Comparison of ENCODE assay signal across 7 mouse cellular contexts in the genomic region with DNA sequence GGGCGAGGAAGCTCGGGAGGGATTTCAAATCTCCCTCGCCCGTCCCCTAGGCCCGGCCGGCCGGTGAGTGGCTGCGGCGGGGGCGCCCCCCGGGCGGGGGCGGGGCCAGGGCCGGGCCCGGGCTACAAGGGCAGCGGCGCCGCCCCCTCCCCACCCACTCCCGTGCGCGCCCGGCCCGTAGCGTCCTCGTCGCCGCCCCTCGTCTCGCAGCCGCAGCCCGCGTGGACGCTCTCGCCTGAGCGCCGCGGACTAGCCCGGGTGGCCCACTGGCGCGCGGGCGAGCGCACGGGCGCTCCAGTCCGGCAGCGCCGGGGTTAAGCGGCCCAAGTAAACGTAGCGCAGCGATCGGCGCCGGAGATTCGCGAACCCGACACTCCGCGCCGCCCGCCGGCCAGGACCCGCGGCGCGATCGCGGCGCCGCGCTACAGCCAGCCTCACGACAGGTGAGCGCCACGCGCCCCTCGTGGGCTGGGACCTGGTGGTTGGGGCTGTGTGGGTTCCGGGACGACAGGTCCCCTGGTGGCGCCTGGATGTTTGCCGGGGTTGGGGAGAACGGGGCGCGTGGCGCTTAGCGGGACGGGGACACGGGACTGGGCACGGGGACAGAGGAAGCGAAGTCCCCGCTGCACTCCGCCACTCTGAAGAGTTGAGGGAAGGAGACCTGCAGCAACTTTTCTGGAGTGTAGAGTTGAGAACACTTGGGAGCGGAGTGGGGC. TPM values are rescaled to one million over a fixed set of nuclear protein-coding genes. Genes with fewer than 3 reads are reported as not detected.
A peak's percentile ranks its signal among the peaks of the same experiment; 100 is the strongest.
DNase-seq lines count a peak whose midpoint lies in the region; ATAC-seq and TF ChIP-seq lines count a peak whose summit lies in the region.

A gene (plus strand): TSS at position 153 of the 716 bp plus-strand sequence.

- no peaks in the 10 kb centered on the region for H3K27me3 ChIP-seq in hindbrain, postnatal 0 days (ENCODE audit: insufficient read depth, low read length)
- peaks cover 10% of the 10 kb centered on the region for H3K27me3 ChIP-seq in limb, embryonic 10.5 days (ENCODE audit: low read depth, poor library complexity, severe bottlenecking)

- DNase-seq in adrenal gland, adult 18-20 months (ENCODE audit: low spot score in 2 of 2) = peak; percentile 57 to 64
- DNase-seq in cerebellum, postnatal 36 days = peak; percentile 65 to 66
- peak; percentile 60 for DNase-seq in gastrocnemius, postnatal 14 days
- DNase-seq in hindbrain, postnatal 0 days (ENCODE audit: low spot score) = peak; percentile 85
- peak; percentile 81 for DNase-seq in limb, embryonic 10.5 days (ENCODE audit: low spot score)
- peak; percentile 76 for DNase-seq in mesoderm, embryonic 11.5 days (ENCODE audit: low read depth, low spot score)
- DNase-seq in right cerebral cortex, postnatal 25 days = peak; percentile 55

- H3K9ac ChIP-seq in hindbrain, postnatal 0 days (replicated peaks; ENCODE audit: low read length) = peak within 1 kb of the TSS; percentile 77

- no peaks in the 10 kb centered on the region for H3K9me3 ChIP-seq in hindbrain, postnatal 0 days (ENCODE audit: low read length)
- no peaks in the 10 kb centered on the region for H3K9me3 ChIP-seq in limb, embryonic 10.5 days (replicated peaks)

- no peaks in the 10 kb centered on the region for H3K36me3 ChIP-seq in hindbrain, postnatal 0 days (ENCODE audit: insufficient read depth, low read length)
- H3K36me3 ChIP-seq in limb, embryonic 10.5 days = peaks cover 6% of the 10 kb centered on the region; the same call in 1 of the 2 replicates

- peak; percentile 90 for ATAC-seq in hindbrain, postnatal 0 days

- H3K27ac ChIP-seq in hindbrain, postnatal 0 days = peak within 1 kb of the TSS; percentile 36; the same call in 1 of the 2 replicates
- H3K27ac ChIP-seq in limb, embryonic 10.5 days = peak within 1 kb of the TSS; percentile 94

- H3K4me1 ChIP-seq in hindbrain, postnatal 0 days (ENCODE audit: insufficient read depth, low read length) = peaks cover 16% of the 10 kb centered on the region
- peaks cover 36% of the 10 kb centered on the region for H3K4me1 ChIP-seq in limb, embryonic 10.5 days

- peak; percentile 31 for TF ChIP-seq CTCF in hindbrain, postnatal 0 days (IDR thresholded peaks at IDR 0.05; ENCODE audit: low read depth)

- H3K4me3 ChIP-seq in hindbrain, postnatal 0 days (ENCODE audit: low read length) = peak within 1 kb of the TSS; percentile 79
- peak within 1 kb of the TSS; percentile 89 for H3K4me3 ChIP-seq in limb, embryonic 10.5 days

- peak within 1 kb of the TSS; percentile 98 for H3K4me2 ChIP-seq in hindbrain, postnatal 0 days (ENCODE audit: low read depth, low read length)

- intact Hi-C loops in gastrocnemius, postnatal 14 days (cut with DNase I; ENCODE audit: low total_unique reads) = no loop called here

- WGBS in hindbrain, postnatal 0 days = 3% methylated on average over 80 of the region's 93 CpGs
- WGBS in limb, embryonic 10.5 days = under 1% methylated on average over 80 of the region's 93 CpGs

RNA-seq across cellular contexts. Expression of the gene that starts here (rescaled TPM):
- total RNA-seq in adrenal gland, adult 18-20 months (2021) = 1 to 10 TPM; 1.2 to 1.4 TPM
- 1 to 10 TPM; 1.2 TPM for total RNA-seq in gastrocnemius, postnatal 14 days (2021)
- total RNA-seq in hindbrain, postnatal 0 days (2014; rRNA removed) = 2.5 and 2.9 TPM in 2 replicates
- 2.7 and 2.8 TPM in 2 replicates for polyA plus RNA-seq in hindbrain, postnatal 0 days (2015; fragmentation: Nextera tagmentation; extraction: Ambion mirVana)
- polyA plus RNA-seq in limb, embryonic 10.5 days (2016; fragmentation: Nextera tagmentation; extraction: Ambion mirVana) = 26.1 and 26.2 TPM in 2 replicates

Comparison
In these comparisons a context has a peak if more than half of its experiments do, and no peak if none do; other contexts are left out.
1. Peak in every context shown above with its lines: DNase-seq, ATAC-seq, H3K4me3 ChIP-seq and H3K27ac ChIP-seq.